Mouse (Mus musculus) frontal cortex, adult 2 months (tissue): Measurements from ENCODE around the gene Glipr1l1. TPM values are rescaled to one million over a fixed set of nuclear protein-coding genes. Genes with fewer than 3 reads are reported as not detected.
"Not testable (repeated sequence)": the region's sequence is repeated elsewhere in the genome, so short reads cannot be mapped to it uniquely, and the experiment has no call there.

Experiments used
- DNase-seq, 2 experiments: peaks; one replicate each; pipeline ENCODE4 v3.0.0; 2022; ENCODE audit warnings: low spot score in 1 of 2; ENCODE audit errors: extremely low spot score in 1 of 2
- polyA plus RNA-seq: library from polyadenylated mRNA; depleted of rRNA; stranded (reverse); fragments of >200 nt; gene quantifications from 2 replicates; pipeline ENCODE4 v1.2.3, GENCODE M21; 2012; rRNA removed

Glipr1l1 gene
- polyA plus RNA-seq, result not detected in 2 replicates

- DNase-seq, result peak; percentile 79 to 88
Measured at GRCm38 (mm10) chr10:112059702-112060582, at the start of gene Glipr1l1. Glipr1l1 (plus strand) TSS chr10:112060189.

GRCm38 (mm10) chr10:112023585-112023984, 36.4 kb upstream of the Glipr1l1 start:
- no peak for DNase-seq

DNA sequence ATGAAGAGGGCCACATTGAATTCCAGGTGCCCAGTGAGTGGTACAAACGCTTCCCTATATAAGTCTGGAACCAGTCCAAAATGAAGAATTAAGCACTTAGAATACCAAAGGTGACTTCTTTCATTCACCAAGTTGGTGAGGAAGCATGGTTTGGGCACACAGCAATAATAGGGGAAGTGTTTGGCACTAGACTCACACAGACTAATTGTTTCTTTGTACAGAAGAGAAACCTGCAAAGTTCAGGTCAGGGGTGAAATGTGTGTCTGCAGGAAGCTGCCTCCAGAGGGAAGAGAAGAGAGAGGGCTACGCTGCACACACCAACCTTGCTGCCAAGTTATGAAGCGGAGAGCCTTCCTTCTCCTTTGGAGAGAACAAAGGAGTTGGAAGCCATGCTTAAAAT, 31.3 kb upstream of the Glipr1l1 start:
- not testable (repeated sequence) for DNase-seq

- not testable (repeated sequence) for DNase-seq
Measured at GRCm38 (mm10) chr10:112043523-112043922, 16.5 kb upstream of the Glipr1l1 start.

GRCm38 (mm10) chr10:112044283-112044682, 15.7 kb upstream of the Glipr1l1 start:
- not testable (repeated sequence) for DNase-seq

GRCm38 (mm10) chr10:112051220-112051619, 8.8 kb upstream of the Glipr1l1 start:
- DNase-seq, result no peak

GRCm38 (mm10) chr10:112051956-112052355, 8.0 kb upstream of the Glipr1l1 start:
- DNase-seq, result peak in 1 of 2 experiments; percentile 6

GRCm38 (mm10) chr10:112060583-112060934, 570 bp downstream of the Glipr1l1 start:
- not testable (repeated sequence) for DNase-seq

DNA sequence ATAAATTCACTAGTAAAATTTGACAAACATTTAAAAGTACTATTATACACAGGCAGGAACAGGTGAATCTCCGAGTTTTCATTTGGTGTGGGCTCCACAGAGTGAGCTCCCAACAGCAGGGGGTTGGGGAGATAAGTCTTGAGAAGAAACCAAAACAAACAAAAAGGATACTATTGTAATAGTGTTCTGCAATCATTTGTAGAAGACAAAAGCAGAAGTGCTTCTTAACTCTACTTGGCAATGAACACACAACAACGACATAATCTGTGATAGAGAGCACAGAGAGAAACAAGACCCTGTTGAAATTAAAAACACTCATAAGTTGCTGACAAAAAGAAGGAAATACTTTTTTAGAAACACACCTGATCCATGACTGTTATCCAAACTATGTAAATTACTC, 20.1 kb downstream of the Glipr1l1 start:
- DNase-seq, result no peak

DNA sequence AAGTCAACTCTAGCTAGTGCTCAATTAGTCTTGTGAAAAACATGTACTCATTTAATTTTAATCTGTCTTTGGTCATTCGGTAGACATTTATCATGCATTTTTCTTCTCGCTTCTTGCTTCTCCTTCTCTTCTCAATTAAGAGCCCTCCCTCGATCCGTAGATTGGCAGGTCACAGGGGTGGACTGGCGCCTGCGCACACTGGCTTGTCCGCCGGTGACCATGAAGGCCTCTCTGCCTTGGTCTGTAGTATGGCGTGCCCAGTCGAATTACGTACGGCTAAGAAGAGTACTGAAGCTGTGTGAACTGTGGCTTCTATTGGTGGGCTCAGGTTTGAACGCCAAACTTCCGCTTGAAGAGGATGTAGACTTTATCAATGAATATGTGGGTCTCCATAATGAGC, 23.2 kb downstream of the Glipr1l1 start, which contains the start of gene Glipr1l2:
Glipr1l2 (plus strand) TSS at position 198 of the 400 bp plus-strand sequence.
- no peak for DNase-seq

DNA sequence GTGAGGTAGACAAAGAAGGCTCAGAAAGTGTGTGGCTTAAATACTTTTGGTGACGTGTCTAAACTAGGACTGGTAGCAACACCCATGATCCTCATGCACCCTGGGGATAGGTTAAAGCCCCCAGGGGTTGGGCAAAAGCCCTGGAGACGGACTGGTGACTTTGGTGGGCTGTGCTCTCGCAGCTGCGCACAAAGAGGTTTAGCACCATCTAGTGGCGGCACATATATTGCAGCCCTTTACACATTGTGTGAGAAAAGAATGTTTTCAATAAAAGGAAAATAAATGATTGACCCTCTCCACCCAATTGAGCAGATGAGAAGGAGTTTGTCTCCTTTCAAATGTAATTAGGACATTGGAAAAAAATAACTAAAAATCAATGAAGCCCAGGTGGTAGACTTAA, 45.8 kb downstream of the Glipr1l1 start:
- peak; percentile 7 to 76 for DNase-seq

DNA sequence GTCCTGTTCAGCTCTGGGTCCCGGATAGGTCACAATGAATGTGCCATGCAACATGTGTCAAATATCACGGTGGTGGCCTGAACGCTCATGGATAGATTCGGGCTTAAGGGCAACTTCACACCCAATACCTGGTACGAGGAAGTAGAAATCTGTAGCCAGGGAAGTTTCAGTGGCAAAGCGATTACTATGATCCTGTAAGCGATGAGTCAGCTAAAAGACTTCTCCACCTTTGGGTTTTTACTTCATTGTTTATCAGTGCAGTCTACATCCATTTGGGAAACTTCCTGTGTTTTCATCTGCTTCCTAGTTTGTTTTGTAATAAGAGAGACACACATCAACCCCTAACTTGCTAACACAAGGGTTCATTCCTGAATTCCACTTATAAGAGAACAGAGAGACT, 50.4 kb downstream of the Glipr1l1 start:
- DNase-seq, result no peak

- not testable (repeated sequence) for DNase-seq
Measured at GRCm38 (mm10) chr10:112125090-112125489, 65.1 kb downstream of the Glipr1l1 start.

- DNase-seq, result not testable (repeated sequence)
Measured at GRCm38 (mm10) chr10:112127682-112128230, 67.8 kb downstream of the Glipr1l1 start.

Other genes with a start within 250 kb of the Glipr1l1 start
- gene Krr1, start 87.5 kb upstream of the Glipr1l1 start, polyA plus RNA-seq, result 26.4 and 30.3 TPM in 2 replicates
- 1.8 and 2.2 TPM in 2 replicates for gene Glipr1, start 57.6 kb upstream of the Glipr1l1 start, polyA plus RNA-seq
- not detected in 2 replicates for gene Glipr1l2, start 23.2 kb downstream of the Glipr1l1 start, polyA plus RNA-seq
- 0.17 TPM in 1 of 2 replicates, not detected in the other for gene Glipr1l3, start 100.1 kb downstream of the Glipr1l1 start, polyA plus RNA-seq
- gene Caps2, start 103.4 kb downstream of the Glipr1l1 start, polyA plus RNA-seq, result 0.25 and 0.46 TPM in 2 replicates
- gene Kcnc2, start 210.9 kb downstream of the Glipr1l1 start, polyA plus RNA-seq, result 50.3 and 53.9 TPM in 2 replicates